Mouse (Mus musculus) intestine, embryonic 15.5 days (tissue): Measurements from ENCODE around the gene Rbfox1. TPM values are rescaled to one million over a fixed set of nuclear protein-coding genes. Genes with fewer than 3 reads are reported as not detected.

ENCODE experiments used
- ATAC-seq: fragments of 200-750 bp; cut with Nextera tagmentation; 2 replicates; pipeline ENCODE4 v1.8.0; 2017; ENCODE audit warnings: moderate TSS enrichment, moderate library complexity
- H3K27ac ChIP-seq: fragments of 300-500 bp; sonication (generic); 2 replicates; pipeline ENCODE4 v1.5.1; 2015; ENCODE audit warnings: mild to moderate bottlenecking, inconsistent platforms
- H3K27me3 ChIP-seq: fragments of 300-500 bp; sonication (generic); replicated peaks from 2 replicates; pipeline ENCODE4 v1.6.1; 2015; ENCODE audit warnings: inconsistent platforms
- H3K36me3 ChIP-seq: fragments of 300-500 bp; sonication (generic); 2 replicates; pipeline ENCODE4 v1.6.1; 2015; ENCODE audit warnings: inconsistent platforms
- H3K4me1 ChIP-seq: fragments of 300-500 bp; sonication (generic); replicated peaks from 2 replicates; pipeline ENCODE4 v1.6.1; 2015; ENCODE audit warnings: inconsistent platforms
- H3K4me2 ChIP-seq: fragments of 300-500 bp; sonication (generic); replicated peaks from 2 replicates; pipeline ENCODE4 v1.6.1; 2015; ENCODE audit warnings: mild to moderate bottlenecking, inconsistent platforms
- H3K4me3 ChIP-seq: fragments of 300-500 bp; sonication (generic); replicated peaks from 2 replicates; pipeline ENCODE4 v1.5.1; 2015; ENCODE audit warnings: inconsistent platforms
- H3K9ac ChIP-seq: fragments of 300-500 bp; sonication (generic); 2 replicates; pipeline ENCODE4 v1.6.1; 2015; ENCODE audit warnings: inconsistent platforms
- H3K9me3 ChIP-seq: fragments of 300-500 bp; sonication (generic); 2 replicates; pipeline ENCODE4 v1.6.1; 2016; ENCODE audit warnings: inconsistent platforms
- WGBS: fragments of 180-500 bp; shearing (Covaris S2); methylation state at CpG from one replicate; pipeline ENCODE4 v1.1.7; 2015; 5-methylcytosine and 5-hydroxymethylcytosine counted together
- polyA plus RNA-seq: library from polyadenylated mRNA; unstranded; fragments of >200 nt; fragmentation: Nextera tagmentation; extraction: Ambion mirVana; gene quantifications from 2 replicates; pipeline ENCODE4 v1.2.1, GENCODE M21; 2015

Rbfox1 gene
- polyA plus RNA-seq, 1 experiment from 2014 or later: 3.3 TPM

GRCm38 (mm10) chr16:7062512-7062911 is 1177.4 kb downstream of the Rbfox1 start:
- ATAC-seq: no peak
- Histone ChIP-seq H3K27me3 (no peaks in the 10 kb centered on the region), H3K4me3 (no peak overlapping the region), H3K9ac (no peak overlapping the region), H3K4me1 (no peaks in the 10 kb centered on the region), H3K4me2 (no peak overlapping the region), H3K27ac (no peak overlapping the region), H3K9me3 (no peaks in the 10 kb centered on the region), H3K36me3 (no peaks in the 10 kb centered on the region)
- 82% methylated on average over 6 of the region's 6 CpGs for WGBS

- no peak for ATAC-seq
- Histone ChIP-seq H3K4me3 (no peak overlapping the region), H3K27me3 (no peaks in the 10 kb centered on the region), H3K27ac (no peak overlapping the region), H3K4me1 (no peaks in the 10 kb centered on the region), H3K9me3 (no peaks in the 10 kb centered on the region), H3K36me3 (no peaks in the 10 kb centered on the region), H3K4me2 (no peak overlapping the region), H3K9ac (no peak overlapping the region)
- WGBS: 79% methylated on average over 8 of the region's 8 CpGs
These were observed 1182.0 kb downstream of the Rbfox1 start for GRCm38 (mm10) chr16:7067109-7067508.

DNA sequence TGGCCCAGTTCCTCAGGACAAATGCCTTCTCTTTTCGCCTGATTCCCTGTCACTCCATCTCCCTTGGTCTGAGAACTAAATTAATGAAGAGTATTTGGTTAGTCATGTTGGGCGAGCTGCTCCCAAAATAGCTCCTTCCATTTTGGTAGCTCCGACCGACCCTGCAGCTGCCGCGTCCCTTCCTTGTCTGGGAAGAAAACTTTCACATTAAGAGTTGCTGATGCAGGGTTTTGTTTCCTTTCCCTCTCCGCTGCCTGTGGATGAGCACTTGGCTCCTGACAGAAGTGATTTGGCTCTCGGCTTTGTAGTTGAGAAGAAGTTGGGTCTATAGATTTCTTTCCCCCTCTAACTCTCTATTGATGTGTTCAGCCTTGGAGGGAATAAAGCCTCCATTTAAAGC is 1184.4 kb downstream of the Rbfox1 start:
- Histone ChIP-seq H3K9ac (no peak overlapping the region), H3K4me2 (no peak overlapping the region), H3K4me3 (no peak overlapping the region), H3K27ac (no peak overlapping the region), H3K9me3 (no peaks in the 10 kb centered on the region), H3K36me3 (no peaks in the 10 kb centered on the region), H3K4me1 (no peaks in the 10 kb centered on the region), H3K27me3 (no peaks in the 10 kb centered on the region)
- no peak for ATAC-seq
- WGBS: 60% methylated on average over 8 of the region's 8 CpGs

GRCm38 (mm10) chr16:7074786-7075185 is 1189.6 kb downstream of the Rbfox1 start:
- Histone ChIP-seq H3K27me3 (no peaks in the 10 kb centered on the region), H3K9ac (no peak overlapping the region), H3K27ac (no peak overlapping the region), H3K4me1 (no peaks in the 10 kb centered on the region), H3K36me3 (no peaks in the 10 kb centered on the region), H3K9me3 (no peaks in the 10 kb centered on the region), H3K4me3 (no peak overlapping the region), H3K4me2 (no peak overlapping the region)
- ATAC-seq: no peak
- WGBS: 83% methylated on average over 4 of the region's 4 CpGs

GRCm38 (mm10) chr16:7075749-7076148 is 1190.6 kb downstream of the Rbfox1 start:
- Histone ChIP-seq H3K4me1 (no peaks in the 10 kb centered on the region), H3K9ac (no peak overlapping the region), H3K27me3 (no peaks in the 10 kb centered on the region), H3K4me3 (no peak overlapping the region), H3K27ac (no peak overlapping the region), H3K36me3 (no peaks in the 10 kb centered on the region), H3K9me3 (no peaks in the 10 kb centered on the region), H3K4me2 (no peak overlapping the region)
- 79% methylated on average over 6 of the region's 6 CpGs for WGBS
- ATAC-seq: no peak

DNA sequence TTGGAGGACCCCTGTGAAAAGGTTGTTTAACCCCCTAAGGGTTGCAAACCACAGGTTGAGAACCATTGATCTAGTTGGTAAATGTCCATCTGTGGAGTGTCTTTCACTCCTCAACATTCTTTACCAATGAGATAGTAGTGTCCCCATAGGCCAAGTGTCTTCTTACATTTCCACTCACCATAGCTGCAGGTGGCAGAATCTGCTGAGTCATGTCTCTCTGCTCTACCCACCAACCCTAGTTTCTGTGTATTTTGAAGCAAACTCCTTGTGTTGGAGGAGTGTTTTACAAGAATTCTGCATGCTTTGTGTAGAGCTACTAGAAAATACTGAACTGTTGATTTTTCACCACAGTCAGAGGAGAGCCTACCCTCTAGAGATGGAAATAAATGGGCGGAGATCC is 1191.2 kb downstream of the Rbfox1 start:
- H3K27ac ChIP-seq: no peak overlapping the region
- no peak for ATAC-seq
- no peak overlapping the region for H3K9ac ChIP-seq
- H3K36me3 ChIP-seq: no peaks in the 10 kb centered on the region
- H3K9me3 ChIP-seq: no peaks in the 10 kb centered on the region
- H3K4me3 ChIP-seq: no peak overlapping the region
- H3K4me2 ChIP-seq: no peak overlapping the region
- H3K27me3 ChIP-seq: no peaks in the 10 kb centered on the region
- 94% methylated on average over 1 of the region's 1 CpGs for WGBS
- H3K4me1 ChIP-seq: no peaks in the 10 kb centered on the region

DNA sequence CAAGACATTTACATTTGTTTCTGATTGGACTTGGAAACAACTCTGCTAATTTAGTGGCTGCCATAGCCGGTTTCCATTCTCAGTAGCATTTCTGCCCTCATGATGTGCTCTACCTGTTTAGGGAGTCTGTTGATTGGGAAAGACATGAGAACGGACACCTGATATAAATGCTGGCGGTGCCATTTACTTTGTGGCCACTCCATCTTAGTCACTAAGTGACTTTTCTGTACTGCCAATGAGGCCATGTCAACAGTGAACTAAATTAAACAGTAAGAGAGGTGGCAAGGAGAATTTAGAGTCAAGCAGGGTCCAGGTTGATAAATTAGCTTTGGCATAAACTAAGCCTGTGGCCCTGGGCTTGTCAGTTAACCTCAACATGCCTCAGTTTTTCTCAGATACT is 1191.6 kb downstream of the Rbfox1 start:
- H3K27me3 ChIP-seq: no peaks in the 10 kb centered on the region

DNA sequence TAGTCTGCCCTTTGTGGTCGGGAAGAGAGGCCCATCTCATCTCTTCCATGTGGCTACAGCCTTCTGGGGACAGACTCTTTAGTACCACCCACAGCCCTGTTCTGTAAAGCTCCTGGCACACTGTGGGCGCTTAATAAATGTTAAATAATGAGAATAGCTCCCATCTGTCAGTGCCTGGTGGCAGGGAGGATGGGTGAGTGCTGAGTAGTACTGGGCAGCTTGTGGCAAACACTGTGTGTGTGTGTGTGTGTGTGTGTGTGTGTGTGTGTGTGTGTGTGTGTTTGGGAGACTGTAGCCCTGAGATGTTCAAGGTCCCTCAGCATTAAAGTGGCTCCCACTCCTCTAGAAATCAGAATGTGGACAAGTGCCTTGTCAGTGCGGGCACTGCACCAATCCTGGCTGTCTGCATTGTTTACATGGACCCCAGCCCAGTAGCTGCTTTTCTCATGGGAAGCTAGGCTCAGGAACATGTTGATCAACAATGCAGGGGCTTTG is 1196.0 kb downstream of the Rbfox1 start:
- Histone ChIP-seq H3K36me3 (no peaks in the 10 kb centered on the region), H3K9ac (no peak overlapping the region), H3K9me3 (no peaks in the 10 kb centered on the region), H3K4me3 (no peak overlapping the region), H3K27ac (no peak overlapping the region), H3K27me3 (no peaks in the 10 kb centered on the region), H3K4me2 (no peak overlapping the region), H3K4me1 (no peaks in the 10 kb centered on the region)
- WGBS: 63% methylated on average over 3 of the region's 3 CpGs
- no peak for ATAC-seq

More for the DNA sequence above, 1191.6 kb downstream of the Rbfox1 start:
- H3K4me2 ChIP-seq: no peak overlapping the region
- H3K9ac ChIP-seq: no peak overlapping the region
- no peaks in the 10 kb centered on the region for H3K36me3 ChIP-seq
- no peak overlapping the region for H3K27ac ChIP-seq
- no peaks in the 10 kb centered on the region for H3K4me1 ChIP-seq
- H3K9me3 ChIP-seq: no peaks in the 10 kb centered on the region
- no peak overlapping the region for H3K4me3 ChIP-seq
- 87% methylated on average over 3 of the region's 3 CpGs for WGBS
- ATAC-seq: no peak

GRCm38 (mm10) chr16:7081684-7082255 is 1196.6 kb downstream of the Rbfox1 start:
- Histone ChIP-seq H3K9me3 (no peaks in the 10 kb centered on the region), H3K4me3 (no peak overlapping the region), H3K27ac (no peak overlapping the region), H3K27me3 (no peaks in the 10 kb centered on the region), H3K9ac (no peak overlapping the region), H3K36me3 (no peaks in the 10 kb centered on the region), H3K4me2 (no peak overlapping the region), H3K4me1 (no peaks in the 10 kb centered on the region)
- ATAC-seq: no peak
- 70% methylated on average over 5 of the region's 5 CpGs for WGBS

DNA sequence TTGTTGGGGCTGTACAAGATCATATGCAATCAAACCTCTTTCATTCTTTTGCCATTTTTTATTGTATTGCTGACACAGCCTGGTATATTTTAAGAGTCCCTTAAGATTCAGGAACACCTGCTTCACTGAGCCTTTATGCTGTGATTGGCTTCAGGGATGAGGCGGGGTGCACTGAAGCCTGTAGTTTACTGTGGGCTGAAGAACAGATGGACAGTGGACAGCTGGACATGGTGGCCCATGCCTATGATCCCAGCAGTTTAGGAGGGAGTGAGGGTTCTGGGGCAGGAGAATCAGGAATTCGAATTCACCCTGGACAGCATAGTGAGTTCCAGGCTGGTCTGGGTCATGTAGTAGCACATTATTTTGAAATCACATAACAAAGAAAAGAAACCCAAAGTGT is 1198.8 kb downstream of the Rbfox1 start:
- no peaks in the 10 kb centered on the region for H3K4me1 ChIP-seq
- H3K4me3 ChIP-seq: no peak overlapping the region
- no peak overlapping the region for H3K9ac ChIP-seq
- H3K9me3 ChIP-seq: no peaks in the 10 kb centered on the region
- no peak overlapping the region for H3K27ac ChIP-seq
- 91% methylated on average over 2 of the region's 2 CpGs for WGBS
- H3K36me3 ChIP-seq: no peaks in the 10 kb centered on the region
- no peaks in the 10 kb centered on the region for H3K27me3 ChIP-seq
- ATAC-seq: no peak
- no peak overlapping the region for H3K4me2 ChIP-seq

DNA sequence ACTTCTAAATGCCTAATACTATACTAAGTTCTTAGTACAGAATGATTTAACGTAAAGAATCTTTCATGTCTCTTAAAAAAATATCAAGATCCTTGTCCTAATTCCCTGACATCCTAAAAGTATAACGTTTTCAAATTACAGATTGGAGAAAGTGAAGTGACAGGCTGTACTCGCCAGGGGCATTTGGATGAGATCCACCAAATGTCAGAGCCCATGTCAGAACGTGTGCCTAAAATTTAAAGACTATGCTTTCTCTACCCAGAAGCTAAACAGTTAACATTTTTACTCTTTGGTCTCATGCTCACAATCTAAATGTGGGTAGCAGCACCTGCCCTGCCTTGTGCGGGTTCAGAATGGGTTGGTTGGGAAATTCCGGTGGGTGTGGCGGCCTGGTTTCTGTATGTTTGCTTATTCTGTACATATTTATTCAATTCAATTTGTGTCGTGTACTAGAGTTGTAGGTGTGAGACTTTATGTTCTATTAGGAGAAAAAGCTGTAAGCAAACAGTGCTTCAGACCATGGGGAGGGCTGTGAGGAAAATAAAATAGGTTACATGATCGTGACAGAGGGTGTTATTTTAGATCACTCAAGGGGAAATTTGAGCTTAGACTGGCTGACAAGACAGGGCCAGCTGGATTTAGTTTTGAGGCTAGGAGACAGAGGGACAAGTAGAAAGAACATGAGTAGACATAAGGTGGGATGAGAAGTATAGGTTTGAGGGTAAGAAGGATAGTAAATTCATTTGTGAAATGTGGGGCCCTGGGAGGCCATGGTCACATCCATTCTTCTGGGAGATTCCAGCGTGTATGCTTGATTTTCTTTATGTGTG is 1203.7 kb downstream of the Rbfox1 start:
- Histone ChIP-seq H3K4me1 (no peaks in the 10 kb centered on the region), H3K27ac (no peak overlapping the region), H3K36me3 (no peaks in the 10 kb centered on the region), H3K9ac (no peak overlapping the region), H3K4me3 (no peak overlapping the region), H3K27me3 (no peaks in the 10 kb centered on the region), H3K4me2 (no peak overlapping the region), H3K9me3 (no peaks in the 10 kb centered on the region)
- WGBS: 80% methylated on average over 10 of the region's 10 CpGs
- ATAC-seq: no peak

DNA sequence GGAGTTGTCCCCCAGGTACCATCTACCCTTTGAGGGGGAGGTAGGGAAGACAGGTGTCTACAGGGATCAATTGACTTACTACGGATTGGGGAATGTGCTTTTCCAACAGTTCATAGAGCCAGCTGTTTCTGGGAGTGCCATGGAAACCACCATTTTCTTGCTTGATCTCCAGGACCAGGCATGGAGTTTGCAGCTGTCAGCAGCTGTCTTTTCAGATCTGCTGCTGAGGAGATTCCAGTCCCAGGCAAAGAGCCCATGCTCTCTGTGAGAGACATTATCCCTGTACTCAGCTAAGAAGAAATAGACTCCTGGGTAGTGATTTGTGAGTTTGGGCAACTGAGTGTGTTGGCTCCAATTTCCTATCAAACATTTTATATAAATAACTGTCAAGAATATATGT is 1204.3 kb downstream of the Rbfox1 start:
- H3K36me3 ChIP-seq: no peaks in the 10 kb centered on the region
- H3K4me1 ChIP-seq: no peaks in the 10 kb centered on the region
- WGBS: 69% methylated on average over 1 of the region's 1 CpGs
- no peaks in the 10 kb centered on the region for H3K9me3 ChIP-seq
- no peak overlapping the region for H3K27ac ChIP-seq
- no peak overlapping the region for H3K4me3 ChIP-seq
- no peak overlapping the region for H3K4me2 ChIP-seq
- H3K9ac ChIP-seq: no peak overlapping the region
- H3K27me3 ChIP-seq: no peaks in the 10 kb centered on the region
- no peak for ATAC-seq

GRCm38 (mm10) chr16:7090205-7090604 is 1205.0 kb downstream of the Rbfox1 start:
- ATAC-seq: no peak
- WGBS: 50% methylated on average over 6 of the region's 6 CpGs
- Histone ChIP-seq H3K4me2 (no peak overlapping the region), H3K27me3 (no peaks in the 10 kb centered on the region), H3K27ac (no peak overlapping the region), H3K9ac (no peak overlapping the region), H3K4me3 (no peak overlapping the region), H3K4me1 (no peaks in the 10 kb centered on the region), H3K36me3 (no peaks in the 10 kb centered on the region), H3K9me3 (no peaks in the 10 kb centered on the region)
